Mouse (Mus musculus) heart, adult 2 months (tissue): ENCODE results near the gene Ren1. TPM values are rescaled to one million over a fixed set of nuclear protein-coding genes. Genes with fewer than 3 reads are reported as not detected.
"Not testable (repeated sequence)": the region's sequence is repeated elsewhere in the genome, so short reads cannot be mapped to it uniquely, and the experiment has no call there.

ENCODE experiments used
- DNase-seq, 2 experiments: peaks; one replicate each; pipeline ENCODE4 v3.0.0; 2021
- H3K27ac ChIP-seq: fragments of 200-600 bp; 2 replicates; pipeline ENCODE4 v1.8.1; 2022
- H3K27me3 ChIP-seq: fragments of 200-500 bp; 2 replicates; pipeline ENCODE4 v1.6.1; 2012; ENCODE audit warnings: mild to moderate bottlenecking, low read length, inconsistent platforms, mixed read lengths; ENCODE audit not compliant: control insufficient read depth, insufficient read depth
- H3K36me3 ChIP-seq: fragments of 200-500 bp; 2 replicates; pipeline ENCODE4 v1.6.1; 2012; ENCODE audit warnings: low read length, inconsistent platforms; ENCODE audit not compliant: control insufficient read depth, insufficient read depth
- H3K4me1 ChIP-seq: fragments of 200-500 bp; 2 replicates; pipeline ENCODE4 v1.6.1; 2011; ENCODE audit warnings: low read length; ENCODE audit not compliant: control insufficient read depth, insufficient read depth
- H3K4me3 ChIP-seq: fragments of 200-600 bp; 2 replicates; pipeline ENCODE4 v1.8.1; 2022
- H3K79me2 ChIP-seq: fragments of 200-500 bp; replicated peaks from 2 replicates; pipeline ENCODE4 v1.6.1; 2012; ENCODE audit warnings: mild to moderate bottlenecking, inconsistent platforms, low read length, moderate library complexity, mixed read lengths; ENCODE audit not compliant: control insufficient read depth, insufficient read depth
- H3K9ac ChIP-seq: fragments of 200-500 bp; 2 replicates; pipeline ENCODE4 v1.6.1; 2012; ENCODE audit warnings: low read depth, mild to moderate bottlenecking, control low read depth, inconsistent platforms, low read length, mixed read lengths
- CTCF ChIP-seq: fragments of 200-600 bp; IDR thresholded peaks from 2 replicates; pipeline ENCODE4 v1.8.1; 2022; ENCODE audit warnings: antibody characterized with exemption, mild to moderate bottlenecking, moderate library complexity
- EP300 ChIP-seq: fragments of 200-500 bp; IDR thresholded peaks from 2 replicates; pipeline ENCODE4 v1.6.1; 2011; ENCODE audit warnings: low read depth, low read length, control low read depth; ENCODE audit not compliant: insufficient read depth
- POLR2A ChIP-seq: fragments of 200-500 bp; IDR thresholded peaks from 2 replicates; pipeline ENCODE4 v1.6.1; 2011; ENCODE audit warnings: mild to moderate bottlenecking, low read depth, low read length, control low read depth; ENCODE audit not compliant: insufficient read depth
- WGBS: fragments of 180-500 bp; shearing (Covaris S2); methylation state at CpG from one replicate; pipeline ENCODE4 v1.1.7; 2018; 5-methylcytosine and 5-hydroxymethylcytosine counted together
- intact Hi-C: fragments of 180-260 bp; cut with DNase I; formaldehyde crosslinking; loops from one replicate; pipeline ENCODE4 v1.15.1; 2025
- polyA plus RNA-seq: library from polyadenylated mRNA; depleted of rRNA; stranded (reverse); fragments of >200 nt; gene quantifications from 2 replicates; pipeline ENCODE4 v1.2.3, GENCODE M21; 2012
- total RNA-seq, 2 experiments: library from RNA; stranded (reverse); gene quantifications; 2 replicates each; pipeline ENCODE4 v1.2.3; 2021

The Ren1 gene
- total and polyA plus RNA-seq, 3 experiments: 0.14 to 0.41 TPM; not detected in 1

DNA sequence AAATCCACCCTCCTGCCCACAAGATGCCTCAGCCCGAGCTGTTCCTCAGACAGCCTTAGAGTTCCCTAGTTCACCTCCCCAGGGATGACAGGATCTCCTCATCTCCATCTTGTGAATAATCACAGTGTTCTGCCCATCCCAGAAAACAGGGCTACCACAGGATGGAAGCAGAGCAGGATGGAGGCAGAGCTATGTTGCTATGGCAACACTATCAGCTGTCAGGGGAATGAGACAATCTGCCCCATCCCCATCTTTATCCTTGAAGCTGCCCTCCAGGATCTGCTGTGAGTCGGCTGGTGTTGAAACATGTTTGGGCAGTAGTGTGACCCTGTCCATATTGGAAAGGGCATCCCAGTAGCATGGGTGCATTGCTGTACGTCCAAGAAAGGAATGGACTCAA, 19.2 kb upstream of the Ren1 start:
- TF ChIP-seq CTCF (no peak), EP300 (no peak), POLR2A (no peak)
- no peak for DNase-seq
- Histone ChIP-seq H3K9ac (no peak overlapping the region), H3K27me3 (peaks cover 5% of the 10 kb centered on the region; the same call in 1 of the 2 replicates), H3K36me3 (no peaks in the 10 kb centered on the region), H3K27ac (no peak overlapping the region), H3K4me1 (no peaks in the 10 kb centered on the region), H3K4me3 (no peak overlapping the region), H3K79me2 (no peaks in the 10 kb centered on the region)
- intact Hi-C loops: no loop called here
- WGBS: 63% methylated on average over 3 of the region's 3 CpGs

- H3K79me2 ChIP-seq: no peaks in the 10 kb centered on the region
- H3K9ac ChIP-seq: no peak overlapping the region
- H3K36me3 ChIP-seq: no peaks in the 10 kb centered on the region
- no peak overlapping the region for H3K27ac ChIP-seq
- no peaks in the 10 kb centered on the region for H3K4me1 ChIP-seq
- WGBS: 86% methylated on average over 11 of the region's 11 CpGs
- peaks cover 5% of the 10 kb centered on the region; the same call in 1 of the 2 replicates for H3K27me3 ChIP-seq
- intact Hi-C loops: no loop called here
- TF ChIP-seq EP300 (no peak), POLR2A (no peak), CTCF (no peak)
- H3K4me3 ChIP-seq: no peak overlapping the region
- no peak for DNase-seq
Measured at GRCm38 (mm10) chr1:133332656-133333430, 17.5 kb upstream of the Ren1 start.

DNA sequence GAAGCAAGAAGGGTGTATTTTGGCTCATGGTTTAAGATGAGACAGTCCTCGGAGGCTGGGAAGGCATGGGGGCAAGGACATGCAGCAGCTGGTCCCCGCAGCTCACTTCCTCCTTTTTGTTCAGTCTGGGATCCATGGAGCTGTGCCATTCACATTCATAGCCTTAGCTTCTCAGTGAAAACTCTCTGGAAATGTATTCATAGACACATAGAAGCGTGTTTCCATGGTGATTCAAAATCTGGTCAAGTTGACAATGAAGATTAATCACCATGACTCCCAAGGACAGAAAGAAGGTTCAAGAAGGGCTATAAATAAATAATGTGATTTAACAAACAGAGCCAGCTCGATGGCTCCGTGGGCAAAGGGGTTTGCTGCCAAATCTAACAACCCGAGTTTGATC, 16.4 kb upstream of the Ren1 start:
- 80% methylated on average over 6 of the region's 6 CpGs for WGBS
- Histone ChIP-seq H3K79me2 (no peaks in the 10 kb centered on the region), H3K36me3 (no peaks in the 10 kb centered on the region), H3K9ac (no peak overlapping the region), H3K27ac (no peak overlapping the region), H3K4me1 (no peaks in the 10 kb centered on the region), H3K27me3 (peaks cover 5% of the 10 kb centered on the region; the same call in 1 of the 2 replicates), H3K4me3 (no peak overlapping the region)
- intact Hi-C loops: no loop called here
- TF ChIP-seq EP300: no peak
- no peak for TF ChIP-seq POLR2A
- DNase-seq: no peak

DNA sequence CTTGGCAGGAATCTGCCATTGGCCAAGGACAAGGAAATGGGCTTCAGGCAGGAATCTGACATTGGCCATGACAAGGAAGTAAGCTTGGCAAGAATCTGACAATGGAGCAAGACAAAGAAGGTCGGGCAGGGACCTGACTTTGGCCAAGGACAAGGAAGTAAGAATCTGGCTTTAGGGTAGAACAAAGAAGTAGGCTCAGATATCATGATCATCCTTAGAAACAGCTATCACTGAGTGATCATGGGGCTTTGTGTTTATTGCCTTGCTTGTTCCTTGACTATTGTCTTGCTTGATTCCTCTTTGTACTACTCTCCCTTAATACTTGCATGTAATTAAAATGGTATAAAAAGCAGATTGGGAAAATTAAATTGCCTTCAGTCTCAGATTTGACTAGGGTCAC, 9.9 kb upstream of the Ren1 start:
- H3K9ac ChIP-seq, H3K27me3 ChIP-seq, DNase-seq, H3K4me3 ChIP-seq, H3K36me3 ChIP-seq, H3K79me2 ChIP-seq, H3K4me1 ChIP-seq, H3K27ac ChIP-seq, intact Hi-C loops: not testable (repeated sequence)
- WGBS: 36% methylated on average over 1 of the region's 1 CpGs

GRCm38 (mm10) chr1:133344357-133344756, 6.0 kb upstream of the Ren1 start:
- Histone ChIP-seq H3K36me3 (no peaks in the 10 kb centered on the region), H3K4me1 (no peaks in the 10 kb centered on the region), H3K27ac (no peak overlapping the region), H3K9ac (no peak overlapping the region), H3K79me2 (no peaks in the 10 kb centered on the region), H3K27me3 (no peaks in the 10 kb centered on the region), H3K4me3 (no peak overlapping the region)
- WGBS: 91% methylated on average over 2 of the region's 2 CpGs
- intact Hi-C loops: no loop called here
- DNase-seq: no peak
- TF ChIP-seq EP300 (no peak), POLR2A (no peak), CTCF (no peak)

GRCm38 (mm10) chr1:133346531-133346930, 3.8 kb upstream of the Ren1 start:
- no peaks in the 10 kb centered on the region for H3K27me3 ChIP-seq
- H3K4me1 ChIP-seq: no peaks in the 10 kb centered on the region
- H3K79me2 ChIP-seq: no peaks in the 10 kb centered on the region
- 77% methylated on average over 9 of the region's 9 CpGs for WGBS
- H3K4me3 ChIP-seq: no peak overlapping the region
- H3K9ac ChIP-seq: no peak overlapping the region
- TF ChIP-seq CTCF: no peak
- no peak for TF ChIP-seq EP300
- no peak for TF ChIP-seq POLR2A
- H3K27ac ChIP-seq: no peak overlapping the region
- no peak for DNase-seq
- no peaks in the 10 kb centered on the region for H3K36me3 ChIP-seq
- intact Hi-C loops: no loop called here
